Mouse (Mus musculus) right cerebral cortex, adult 2 months (tissue): ENCODE data around the gene Hpca.
A peak's percentile ranks its signal among the peaks of the same experiment; 100 is the strongest.

Experiments
- DNase-seq, 2 experiments: peaks; one replicate each; pipeline ENCODE4 v3.0.0; 2021 to 2022; ENCODE audit warnings: low spot score in 2 of 2

Gene Hpca

GRCm38 (mm10) chr4:129121569-129122086 lies at the start of gene Hpca:
TSS of gene Hpca (minus strand) at chr4:129122036.
- DNase-seq: no peak

GRCm38 (mm10) chr4:129161581-129162255 lies 39.9 kb upstream of the Hpca start:
- DNase-seq: no peak

GRCm38 (mm10) chr4:129161076-129161475 lies 39.2 kb upstream of the Hpca start:
- DNase-seq: no peak

GRCm38 (mm10) chr4:129158549-129158948 lies 36.7 kb upstream of the Hpca start:
- DNase-seq: no peak

GRCm38 (mm10) chr4:129157541-129157940 lies 35.7 kb upstream of the Hpca start:
- no peak for DNase-seq

GRCm38 (mm10) chr4:129151276-129151811 lies 29.5 kb upstream of the Hpca start:
- no peak for DNase-seq

GRCm38 (mm10) chr4:129149321-129149720 lies 27.5 kb upstream of the Hpca start:
- DNase-seq: no peak

- no peak for DNase-seq
Measured at GRCm38 (mm10) chr4:129147552-129148103, 25.8 kb upstream of the Hpca start.

GRCm38 (mm10) chr4:129146392-129146791 lies 24.6 kb upstream of the Hpca start:
- no peak for DNase-seq

- no peak for DNase-seq
Measured at GRCm38 (mm10) chr4:129145943-129146342, 24.1 kb upstream of the Hpca start.

GRCm38 (mm10) chr4:129145411-129145810 lies 23.6 kb upstream of the Hpca start:
- no peak for DNase-seq

GRCm38 (mm10) chr4:129144401-129145367 lies 22.8 kb upstream of the Hpca start:
- DNase-seq: peak; percentile 89 to 90

GRCm38 (mm10) chr4:129143509-129143908 lies 21.7 kb upstream of the Hpca start:
- no peak for DNase-seq

- no peak for DNase-seq
Measured at GRCm38 (mm10) chr4:129142439-129143045, 20.7 kb upstream of the Hpca start.

GRCm38 (mm10) chr4:129141560-129142438 lies 20.0 kb upstream of the Hpca start:
- DNase-seq: no peak

GRCm38 (mm10) chr4:129140808-129141207 lies 19.0 kb upstream of the Hpca start:
- DNase-seq: no peak

- no peak for DNase-seq
Measured at GRCm38 (mm10) chr4:129139642-129140041, 17.8 kb upstream of the Hpca start.

GRCm38 (mm10) chr4:129137392-129138321 lies 15.8 kb upstream of the Hpca start:
- DNase-seq: no peak
